Mouse (Mus musculus): Measurements from ENCODE around the gene Gm20388.

DNA sequence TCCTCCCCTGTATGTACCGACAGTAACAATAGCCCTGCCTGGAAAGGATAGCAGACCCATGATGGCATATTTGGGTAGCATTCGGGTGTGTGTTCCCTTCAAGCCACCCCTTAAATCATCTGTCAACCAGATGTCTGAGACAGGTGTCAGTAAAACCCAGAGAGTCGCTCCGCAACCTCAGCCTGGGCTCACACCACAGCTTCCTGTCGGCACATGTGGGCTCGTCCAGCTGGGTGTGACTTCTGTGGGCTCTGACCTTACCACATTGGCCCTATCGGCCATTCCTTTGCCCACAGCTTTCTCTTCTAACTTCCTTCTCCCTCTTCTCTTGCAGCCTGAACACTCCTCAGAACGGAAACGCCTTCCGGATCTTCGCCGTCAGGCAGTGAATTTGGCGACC, 139.3 kb downstream of the Gm20388 start:
- TF ChIP-seq POLR2A (IDR thresholded peaks at IDR 0.05; ENCODE audit: borderline replicate concordance, extremely low read depth, insufficient read depth, insufficient read length, poor library complexity, severe bottlenecking), result no peak
- no peak for TF ChIP-seq CTCF (IDR thresholded peaks at IDR 0.05; ENCODE audit: borderline replicate concordance, extremely low read depth, insufficient read depth, insufficient read length)

Data from brain, embryonic 14.5 days (tissue).